Mouse (Mus musculus) CD4-positive, CD25-positive, alpha-beta regulatory T cell, adult 2 months (primary cell): ENCODE data around the gene Ier2.
"Not testable (repeated sequence)": the region's sequence is repeated elsewhere in the genome, so short reads cannot be mapped to it uniquely, and the experiment has no call there.

Source experiments
- DNase-seq: peaks from one replicate; pipeline ENCODE4 v3.0.0-alpha.2; 2012; ENCODE audit warnings: low read depth, low spot score

Ier2 gene

DNA sequence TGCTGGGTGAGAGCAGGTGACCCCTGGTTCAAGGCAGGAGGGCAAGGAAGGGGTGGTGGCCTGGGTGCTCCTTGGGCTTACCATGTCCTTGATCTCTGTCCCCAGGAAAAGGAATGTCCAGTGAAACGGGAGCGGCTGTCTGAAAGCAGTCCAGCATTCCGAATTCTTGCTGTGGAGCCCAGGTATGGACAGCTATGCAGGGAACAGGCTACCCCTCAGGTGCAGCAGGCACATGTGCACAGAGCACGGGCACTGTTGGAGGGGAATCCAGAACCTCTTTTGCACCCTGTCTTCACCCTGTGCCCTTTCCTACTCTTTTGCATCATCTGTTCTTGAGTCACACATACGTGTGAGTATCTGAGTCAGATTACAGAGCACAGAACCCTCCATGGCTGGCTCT, 35.6 kb upstream of the Ier2 start:
- no peak for DNase-seq

DNA sequence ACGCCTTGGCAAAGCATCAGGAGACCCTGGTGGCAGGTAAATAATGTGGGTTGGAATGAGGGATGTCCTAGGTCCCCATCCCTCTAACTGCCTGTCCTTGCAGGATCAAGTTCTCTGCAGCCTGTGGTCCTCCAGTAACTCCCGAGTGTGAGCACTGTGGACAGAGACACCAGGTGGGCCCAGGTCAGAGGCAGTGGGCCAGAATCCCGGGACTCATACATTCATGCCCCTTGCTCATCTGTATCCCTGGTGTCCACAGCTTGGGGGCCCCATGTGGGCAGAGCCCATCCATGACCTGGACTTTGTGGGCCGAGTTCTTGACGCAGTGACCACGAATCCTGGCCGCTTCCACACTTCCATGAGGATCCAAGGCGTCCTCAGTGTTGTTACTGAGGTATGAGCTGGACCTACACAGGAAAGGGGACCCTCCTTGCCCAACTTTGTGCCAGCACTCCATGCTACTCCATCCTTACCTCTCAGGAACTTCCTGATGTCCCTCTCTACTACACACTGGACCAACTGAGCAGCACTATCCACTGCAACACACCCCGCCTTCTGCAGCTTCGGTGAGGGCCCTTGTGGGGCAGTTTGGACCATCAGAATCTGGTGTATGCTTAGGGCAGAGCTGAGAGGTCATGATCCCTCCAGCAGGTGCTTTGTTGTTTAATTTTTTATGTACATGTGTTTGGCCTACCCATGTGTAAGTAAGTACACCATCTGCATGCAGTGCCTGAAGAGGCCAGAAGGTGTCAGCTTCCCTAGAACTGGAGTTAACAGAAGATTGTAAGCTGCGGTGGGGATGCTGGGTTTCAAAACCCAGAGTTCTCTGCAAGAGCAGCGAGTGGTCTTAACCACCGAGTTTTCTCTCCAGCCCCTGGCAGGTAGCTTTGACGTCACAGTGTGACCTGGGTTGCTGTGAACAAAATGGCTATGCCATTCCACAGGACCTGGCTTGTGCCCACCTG, 34.8 kb upstream of the Ier2 start:
- peak; percentile 65 for DNase-seq

- DNase-seq: no peak
These were observed 32.5 kb upstream of the Ier2 start for GRCm38 (mm10) chr8:84695140-84695539.

DNA sequence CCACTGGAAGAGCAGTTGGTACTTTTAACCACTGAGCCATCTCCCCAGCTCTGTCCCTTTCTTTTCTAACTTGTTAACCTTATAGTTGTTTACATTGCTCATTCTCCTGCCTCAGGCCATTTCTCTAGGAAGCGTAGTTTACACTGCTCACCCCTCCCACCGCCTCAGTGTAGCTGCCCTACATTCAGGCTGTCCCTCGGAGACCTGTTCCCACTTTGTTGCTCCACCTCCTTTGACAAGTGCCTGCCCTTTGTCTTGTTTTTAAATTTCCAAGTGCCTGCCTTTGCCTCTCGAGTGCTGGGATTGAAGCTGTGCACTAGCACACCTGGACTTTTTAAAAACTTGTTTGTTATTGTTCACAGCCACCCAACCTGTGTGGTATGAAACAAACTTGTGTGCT, 30.7 kb upstream of the Ier2 start:
- DNase-seq: no peak

- peak; percentile 91 for DNase-seq
These were observed 26.7 kb upstream of the Ier2 start for GRCm38 (mm10) chr8:84689091-84689915.

DNA sequence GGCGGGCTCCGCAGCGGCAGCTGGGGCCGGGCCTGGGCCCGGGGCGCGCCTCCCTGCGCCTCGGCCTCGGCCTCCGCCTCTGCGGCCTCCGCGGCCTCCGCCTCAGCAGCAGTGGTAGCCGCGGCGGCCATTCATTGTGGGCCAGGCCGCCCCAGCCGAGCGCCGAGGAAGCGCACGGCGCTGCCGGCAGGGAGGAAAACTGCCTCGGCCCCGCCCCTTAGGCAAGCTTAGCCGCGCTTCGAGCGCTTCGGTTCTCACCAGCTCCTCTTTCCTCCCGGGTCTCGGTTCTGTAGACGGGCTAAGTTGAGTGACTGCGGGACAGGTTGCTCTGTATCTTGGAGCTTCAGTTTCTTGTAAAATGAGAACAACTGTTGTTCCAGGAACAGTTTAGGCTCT, 25.1 kb upstream of the Ier2 start, which contains the start of gene Nacc1:
Nacc1 (minus strand) TSS at position 158 of the 396 bp plus-strand sequence.
- DNase-seq: peak; percentile 92

DNA sequence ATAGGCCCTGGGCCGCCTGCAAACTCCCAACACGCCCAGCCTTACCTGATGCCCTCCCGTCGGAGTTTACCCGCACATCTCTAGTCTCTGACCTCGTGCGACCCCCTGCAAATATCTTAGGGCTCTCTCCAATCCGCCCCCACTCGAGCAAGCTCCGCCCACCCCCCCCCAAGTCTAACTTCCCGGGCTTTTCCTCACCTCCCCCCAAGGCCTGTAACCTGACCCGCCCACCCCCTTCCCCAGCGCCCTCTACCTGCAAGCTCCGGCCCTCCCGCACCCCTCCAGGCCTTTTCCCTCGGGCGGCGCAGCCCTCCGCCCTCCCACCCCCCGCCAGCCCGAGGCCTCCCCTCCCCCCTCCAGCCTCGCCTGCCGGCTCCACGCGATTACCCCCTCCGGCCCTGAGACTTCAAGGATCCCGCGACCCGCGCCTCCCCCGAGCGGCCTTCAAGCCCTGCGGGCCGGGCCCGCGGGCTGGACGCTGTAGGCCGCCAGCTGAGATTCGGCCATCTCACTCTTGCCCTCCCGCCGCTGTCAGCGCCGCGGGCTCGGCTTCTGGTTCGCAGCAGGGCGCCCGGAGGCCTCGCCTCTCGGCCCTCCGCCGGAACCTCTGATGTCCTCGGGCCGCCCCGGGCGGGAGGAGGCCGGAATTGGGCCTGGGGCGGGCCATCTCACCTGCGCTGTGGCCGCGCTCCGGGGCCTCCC, 24.5 kb upstream of the Ier2 start:
- DNase-seq: peak; percentile 51

DNA sequence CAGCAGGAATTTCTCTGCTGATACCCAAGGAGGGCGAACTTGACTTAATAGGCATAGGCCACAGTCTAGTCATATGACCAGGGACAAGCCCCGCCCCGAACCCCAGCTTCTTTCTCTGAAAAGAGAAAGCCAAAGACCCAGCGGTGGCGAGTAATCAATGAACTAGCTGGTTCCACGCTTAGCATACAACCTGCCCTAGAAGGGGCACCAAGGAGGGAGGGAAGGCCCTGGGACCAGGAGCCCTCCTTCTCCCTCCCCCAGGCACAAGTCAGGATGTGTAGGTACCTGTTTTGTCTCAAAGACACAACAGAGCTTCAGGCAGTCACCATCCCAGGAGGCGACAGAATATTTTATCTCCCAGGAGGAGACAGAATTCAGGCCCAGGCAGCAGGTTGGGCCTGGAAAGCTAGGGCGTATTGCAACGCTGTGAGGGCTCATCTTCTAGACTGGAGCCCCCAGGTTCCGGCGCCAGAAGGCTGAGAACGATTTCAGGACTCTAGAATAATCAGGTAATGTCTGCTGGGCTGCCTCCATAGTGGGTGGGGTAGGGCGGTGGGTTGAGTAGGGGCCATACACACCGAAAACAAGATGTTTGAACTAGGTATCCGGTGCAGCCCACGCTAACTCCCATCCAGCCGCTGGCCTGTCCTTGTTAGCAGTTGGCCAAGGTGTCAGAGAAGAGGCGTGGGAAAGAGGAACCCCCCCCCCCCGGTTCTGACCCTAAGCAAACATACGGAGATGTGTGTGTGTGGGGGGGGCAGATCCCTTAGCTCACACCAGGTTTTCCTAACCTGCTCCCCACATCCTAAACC, 23.7 kb upstream of the Ier2 start, which contains the start of gene Trmt1:
Trmt1 (plus strand) TSS at position 117 of the 812 bp plus-strand sequence.
- peak; percentile 57 for DNase-seq

DNA sequence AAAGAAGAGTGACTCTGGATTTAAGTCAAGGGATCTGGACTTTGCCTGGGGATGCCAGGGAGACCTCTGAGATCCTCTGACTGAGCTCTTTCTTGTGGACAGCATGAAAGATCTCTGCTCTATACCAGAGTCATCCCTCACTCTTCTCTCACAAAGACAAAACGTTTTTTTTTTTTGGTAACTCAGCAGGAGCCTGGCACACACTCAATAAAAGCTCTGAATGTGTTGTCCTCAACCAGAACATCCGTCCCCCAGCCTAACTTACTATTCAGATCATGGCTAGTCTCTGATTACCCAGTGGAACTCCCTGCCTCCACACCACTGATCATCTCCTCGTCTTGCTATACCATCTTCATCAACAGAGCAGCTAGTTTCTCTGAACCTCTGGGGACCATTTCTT, 21.9 kb upstream of the Ier2 start:
- no peak for DNase-seq

GRCm38 (mm10) chr8:84682257-84682656, 19.6 kb upstream of the Ier2 start:
- no peak for DNase-seq

DNA sequence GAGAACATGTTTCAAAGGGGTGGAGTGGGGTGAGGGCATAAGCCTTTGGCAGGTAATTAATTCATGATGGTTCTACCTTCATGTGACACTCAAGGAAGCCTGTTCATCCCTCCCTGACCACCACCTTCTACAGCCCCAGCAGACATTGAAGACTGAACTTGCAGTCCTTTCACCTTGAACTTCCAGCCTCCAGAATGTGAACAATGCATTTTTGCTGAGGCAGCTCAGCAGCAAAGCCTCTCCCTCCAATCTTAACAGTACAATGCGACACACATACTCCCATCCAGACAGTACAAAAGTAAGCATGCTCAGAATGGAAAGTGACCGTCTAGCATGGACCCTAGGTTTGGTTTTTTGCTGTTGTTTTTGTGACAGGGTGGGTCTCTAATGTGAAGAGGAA, 18.8 kb upstream of the Ier2 start:
- DNase-seq: no peak

GRCm38 (mm10) chr8:84677305-84677704, 14.7 kb upstream of the Ier2 start:
- DNase-seq: no peak

DNA sequence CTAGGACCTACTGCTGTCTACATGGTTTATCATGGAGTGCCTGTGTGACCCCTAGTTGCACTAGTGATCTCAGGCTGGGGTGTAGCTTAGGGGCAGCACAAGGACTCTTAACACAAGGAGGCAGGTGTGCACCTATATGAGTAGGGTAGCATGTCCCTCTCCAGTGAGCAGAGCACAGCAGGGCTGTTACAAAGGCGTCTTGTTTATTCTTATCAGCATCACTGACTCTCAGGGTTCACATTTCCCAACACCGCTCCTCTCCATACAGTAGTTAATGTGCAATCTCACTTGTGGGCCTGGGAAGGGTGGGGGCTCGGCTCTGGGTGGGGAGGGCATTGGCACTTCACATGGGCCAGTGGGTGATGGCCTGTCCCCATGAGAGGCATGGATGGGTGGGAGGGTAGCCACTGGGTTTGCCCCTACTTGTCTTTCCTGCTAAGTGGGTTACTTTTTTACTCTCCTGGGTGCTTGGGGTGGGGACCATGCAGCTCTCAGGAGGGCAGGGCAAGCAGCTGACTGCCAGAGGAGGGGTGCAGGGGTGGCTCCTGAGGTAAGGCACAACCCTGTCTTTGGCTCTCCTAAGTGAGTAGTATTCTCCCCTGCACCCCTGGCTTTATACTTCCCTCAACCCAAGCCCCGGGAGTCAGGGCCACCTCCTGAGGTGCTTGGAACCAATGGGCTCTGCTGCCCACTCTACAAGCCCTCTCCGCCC, 7.8 kb upstream of the Ier2 start:
- DNase-seq: not testable (repeated sequence)

DNA sequence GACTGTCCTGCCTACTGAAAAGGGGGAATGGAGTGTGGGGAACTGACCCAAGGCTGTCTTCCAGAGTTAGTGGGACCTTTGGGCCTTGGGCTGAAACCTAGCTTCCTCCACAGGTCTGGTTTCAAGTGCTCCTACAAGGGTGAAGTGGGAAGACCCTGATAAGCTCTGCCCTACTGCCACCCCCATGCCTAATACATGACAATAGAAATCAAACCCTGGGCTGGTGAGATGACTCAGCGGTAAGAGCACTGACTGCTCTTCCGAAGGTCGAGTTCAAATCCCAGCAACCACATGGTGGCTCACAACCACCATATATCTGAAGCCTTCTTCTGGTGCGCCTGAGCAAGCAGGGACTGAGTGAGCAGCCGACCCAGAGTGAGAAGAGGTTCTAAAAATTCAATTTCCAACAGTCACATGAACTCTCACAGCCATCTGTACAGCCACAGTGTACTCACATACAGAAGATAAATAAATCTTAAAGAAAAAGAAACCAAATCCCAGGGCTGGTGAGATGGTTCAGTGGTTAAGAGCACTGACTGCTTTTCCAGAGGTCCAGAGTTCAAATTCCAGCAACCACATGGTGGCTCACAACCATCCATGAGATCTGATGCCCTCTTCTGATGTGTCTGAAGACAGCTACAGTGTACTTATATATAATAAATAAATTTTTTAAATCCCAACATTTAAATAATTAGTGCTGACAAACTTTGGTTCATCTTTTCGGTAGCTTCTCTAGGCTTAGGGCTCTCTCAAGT, 6.3 kb upstream of the Ier2 start:
- DNase-seq: no peak

- DNase-seq: no peak
These were observed 5.4 kb upstream of the Ier2 start for GRCm38 (mm10) chr8:84668081-84668480.

GRCm38 (mm10) chr8:84665385-84665893, 2.8 kb upstream of the Ier2 start:
- peak; percentile 35 for DNase-seq

- peak; percentile 82 for DNase-seq
These were observed 2.1 kb upstream of the Ier2 start for GRCm38 (mm10) chr8:84664566-84665384.
